Mouse (Mus musculus) adrenal gland, adult 10 weeks (tissue): Measurements from ENCODE around the gene Cox4i1. TPM values are rescaled to one million over a fixed set of nuclear protein-coding genes. Genes with fewer than 3 reads are reported as not detected.

Experiments
- polyA plus RNA-seq: library from polyadenylated mRNA; stranded (reverse); fragments of 350-450 nt; fragmentation: Illumina TruSeq; extraction: RNeasy Lipid Tissue Mini Kit (QIAGEN cat#74804); gene quantifications from one replicate; pipeline ENCODE4 v1.2.3, GENCODE M21; 2014; ENCODE audit warnings: low read depth, low replicate concordance

The Cox4i1 gene
- 43.1 TPM for polyA plus RNA-seq

DNA sequence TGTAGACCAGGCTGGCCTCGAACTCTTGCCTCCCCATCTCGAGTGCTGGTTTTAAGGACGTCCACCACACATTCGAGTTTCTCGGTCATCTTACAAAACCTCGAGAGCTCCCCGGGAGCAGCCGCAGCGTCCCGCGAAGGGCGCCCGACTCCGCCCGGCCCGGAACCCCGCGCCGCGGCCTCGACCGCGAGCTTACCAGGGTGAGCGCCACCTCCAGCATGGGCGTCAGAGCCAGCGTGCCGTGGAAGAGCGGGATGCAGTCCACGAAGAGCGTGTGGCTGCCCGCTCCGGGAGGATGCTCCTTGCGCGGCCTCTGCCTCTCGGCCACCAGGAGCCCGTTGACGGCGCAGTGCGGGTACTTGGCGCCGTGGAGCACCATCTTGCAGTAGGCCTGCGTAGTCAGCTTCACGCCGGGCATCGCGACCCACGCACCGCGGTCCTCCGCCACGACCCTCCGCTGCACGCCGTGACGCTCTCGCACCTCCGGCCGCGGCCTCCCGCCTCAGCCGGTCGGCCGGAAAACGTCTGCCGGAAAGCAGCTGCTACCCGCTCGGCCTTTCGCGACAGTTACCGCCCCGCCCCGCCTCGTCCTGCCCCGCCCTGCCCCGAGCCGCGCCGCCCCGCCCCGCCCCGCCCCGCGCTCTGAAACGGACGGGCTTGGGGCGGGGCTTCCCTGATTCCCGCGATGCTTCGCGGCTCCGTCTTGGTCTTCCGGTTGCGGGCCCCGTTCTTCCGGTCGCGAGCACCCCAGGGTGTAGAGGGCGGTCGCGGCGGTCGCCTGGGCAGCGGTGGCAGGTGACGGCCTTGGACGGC is at the start of gene Cox4i1, which contains the start of gene Gm27021:
Cox4i1 (plus strand) TSS at position 662 of the 813 bp plus-strand sequence.
Gm27021 (minus strand) TSS at position 519 of the 813 bp plus-strand sequence.

GRCm38 (mm10) chr8:120647532-120647931 is 20.5 kb upstream of the Cox4i1 start, which contains the start of gene 1190005I06Rik:
1190005I06Rik (minus strand) TSS chr8:120647632.

DNA sequence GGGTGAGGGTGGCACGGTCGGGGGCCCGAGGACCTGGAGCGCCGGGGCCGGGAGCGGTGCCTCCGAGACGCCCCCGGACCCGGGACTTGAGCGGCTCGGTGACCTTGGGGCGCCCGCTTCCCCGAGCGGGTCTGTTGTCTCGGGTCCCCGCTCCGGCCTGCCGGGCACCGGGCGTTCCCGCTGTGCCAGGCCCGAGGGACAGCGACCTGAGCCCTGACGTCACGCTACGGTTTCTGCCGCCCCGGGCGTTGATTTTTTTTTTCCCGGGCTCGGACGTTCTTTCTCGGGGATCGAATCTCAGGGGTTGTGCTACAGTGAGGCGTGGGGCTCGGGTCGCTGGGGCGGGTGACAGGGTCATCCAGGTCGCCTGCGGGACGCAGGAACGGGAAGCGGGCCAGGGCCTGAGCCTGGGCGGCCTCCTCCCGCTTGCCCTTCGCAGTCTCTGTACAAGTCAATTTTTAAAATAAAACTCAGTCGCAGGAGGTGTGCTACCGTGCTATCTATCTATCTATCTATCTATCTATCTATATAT is 418 bp downstream of the Cox4i1 start, which contains the start of gene Emc8:
Emc8 (minus strand) TSS at position 200 of the 532 bp plus-strand sequence.

Other genes starting within 250 kb of the Cox4i1 start
- 0.52 TPM for gene Gins2, start 78.9 kb upstream of the Cox4i1 start, polyA plus RNA-seq
- gene 1190005I06Rik, start 20.6 kb upstream of the Cox4i1 start, polyA plus RNA-seq: not detected
- not detected for gene Gm27021, start 143 bp upstream of the Cox4i1 start, polyA plus RNA-seq
- 14.5 TPM for gene Emc8, start 351 bp downstream of the Cox4i1 start, polyA plus RNA-seq
- gene Irf8, start 68.1 kb downstream of the Cox4i1 start, polyA plus RNA-seq: 2.4 TPM